Mouse (Mus musculus) thymus, postnatal 36 days (tissue): Measurements from ENCODE around the gene Racgap1.

Experiments
- DNase-seq, 2 experiments: peaks; one replicate each; pipeline ENCODE4 v3.0.0; 2022; ENCODE audit warnings: mixed read lengths in 2 of 2

Gene Racgap1

GRCm38 (mm10) chr15:99589704-99590103 is 61.8 kb downstream of the Racgap1 start:
- DNase-seq: no peak

- no peak for DNase-seq
Measured at GRCm38 (mm10) chr15:99589237-99589636, 62.2 kb downstream of the Racgap1 start.

GRCm38 (mm10) chr15:99586525-99586924 is 64.9 kb downstream of the Racgap1 start:
- DNase-seq: no peak

GRCm38 (mm10) chr15:99585741-99586140 is 65.7 kb downstream of the Racgap1 start:
- DNase-seq: no peak

GRCm38 (mm10) chr15:99584407-99585202 is 66.9 kb downstream of the Racgap1 start:
- no peak for DNase-seq

GRCm38 (mm10) chr15:99583463-99584344 is 67.8 kb downstream of the Racgap1 start:
- no peak for DNase-seq

- DNase-seq: no peak
Measured at GRCm38 (mm10) chr15:99578802-99579485, 72.5 kb downstream of the Racgap1 start, which contains the start of gene Aqp2. Gene Aqp2, plus strand, starts transcription at chr15:99579055.
